Mouse (Mus musculus): ENCODE measurements at regions not wholly inside any gene's neighbourhood (a gene's known extent, or its start where the extent isn't known, plus 50 kb on each side); places are given as distances from the start of the nearest gene placed in this dataset.

DNA sequence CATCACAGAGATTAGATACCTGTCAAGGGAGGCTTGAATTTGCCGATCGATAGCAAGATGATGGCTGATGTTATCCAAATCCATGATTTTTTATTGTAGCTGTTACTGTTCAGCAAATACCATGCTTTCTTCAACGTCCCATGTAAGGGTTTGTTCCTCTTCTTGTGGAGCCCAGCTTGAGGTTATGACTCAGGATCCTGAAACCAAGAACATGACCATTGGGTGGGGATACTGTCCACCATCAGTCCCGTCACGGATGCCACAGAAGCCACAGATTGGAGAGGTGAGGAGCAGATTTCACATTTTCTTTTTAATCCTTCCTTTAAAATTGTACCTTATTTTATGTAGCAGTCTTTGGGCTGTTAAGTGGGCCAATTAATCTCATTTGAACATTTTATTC lies 645.7 kb downstream of the Pard3 start:
- no peaks in the 10 kb centered on the region for H3K27me3 ChIP-seq (replicated peaks)
- H3K4me2 ChIP-seq: no peak overlapping the region

GRCm38 (mm10) chr8:127715097-127715496 lies 643.3 kb upstream of the Nrp1 start:
- H3K9ac ChIP-seq: no peak overlapping the region
- H3K9me3 ChIP-seq (replicated peaks): no peaks in the 10 kb centered on the region
- no peak overlapping the region for H3K27ac ChIP-seq (ENCODE audit: poor library complexity, severe bottlenecking)
- H3K36me3 ChIP-seq: no peaks in the 10 kb centered on the region
- peaks cover 6% of the 10 kb centered on the region for H3K4me1 ChIP-seq (replicated peaks)
- H3K4me2 ChIP-seq: no peak overlapping the region
- H3K27me3 ChIP-seq (replicated peaks): no peaks in the 10 kb centered on the region
- no peak for ATAC-seq (ENCODE audit: insufficient number of reproducible peaks, low FRiP score)
- 90% methylated on average over 1 of the region's 1 CpGs for WGBS
- no peak overlapping the region for H3K4me3 ChIP-seq

More for the DNA sequence above, 645.7 kb downstream of the Pard3 start:
- Histone ChIP-seq H3K27ac (ENCODE audit: poor library complexity, severe bottlenecking) (no peak overlapping the region), H3K36me3 (no peaks in the 10 kb centered on the region), H3K9ac (no peak overlapping the region), H3K9me3 (replicated peaks) (no peaks in the 10 kb centered on the region), H3K4me1 (replicated peaks) (0 out of 2 replicates have a peak, but pooled peaks cover 2% of the 10 kb centered on the region), H3K4me3 (no peak overlapping the region)
- 87% methylated on average over 5 of the region's 5 CpGs for WGBS
- ATAC-seq (ENCODE audit: insufficient number of reproducible peaks, low FRiP score): no peak

DNA sequence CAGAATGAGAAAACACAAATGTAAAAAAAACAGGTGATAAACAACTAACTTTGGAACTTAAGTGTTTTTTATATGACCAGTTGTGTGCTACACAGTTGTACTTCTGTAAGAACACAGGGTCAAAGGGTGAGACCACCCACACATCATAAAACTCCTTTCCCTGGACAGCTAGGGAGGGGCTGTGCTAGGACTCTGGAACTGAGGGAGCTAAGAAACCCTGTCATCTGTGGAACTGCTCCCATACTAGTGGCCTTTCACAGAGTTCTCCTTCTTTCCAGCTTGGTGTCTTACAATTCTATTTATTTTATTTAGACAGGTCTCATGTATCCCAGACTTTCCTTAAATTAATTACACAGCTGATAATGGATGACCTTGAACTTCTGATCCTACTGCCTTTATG lies 640.4 kb upstream of the Nrp1 start:
- Histone ChIP-seq H3K4me2 (no peak overlapping the region), H3K9me3 (replicated peaks) (no peaks in the 10 kb centered on the region), H3K27ac (ENCODE audit: poor library complexity, severe bottlenecking) (no peak overlapping the region), H3K4me1 (replicated peaks) (peaks cover 27% of the 10 kb centered on the region), H3K36me3 (no peaks in the 10 kb centered on the region), H3K4me3 (no peak overlapping the region), H3K9ac (no peak overlapping the region), H3K27me3 (replicated peaks) (no peaks in the 10 kb centered on the region)
- no peak for ATAC-seq (ENCODE audit: insufficient number of reproducible peaks, low FRiP score)

DNA sequence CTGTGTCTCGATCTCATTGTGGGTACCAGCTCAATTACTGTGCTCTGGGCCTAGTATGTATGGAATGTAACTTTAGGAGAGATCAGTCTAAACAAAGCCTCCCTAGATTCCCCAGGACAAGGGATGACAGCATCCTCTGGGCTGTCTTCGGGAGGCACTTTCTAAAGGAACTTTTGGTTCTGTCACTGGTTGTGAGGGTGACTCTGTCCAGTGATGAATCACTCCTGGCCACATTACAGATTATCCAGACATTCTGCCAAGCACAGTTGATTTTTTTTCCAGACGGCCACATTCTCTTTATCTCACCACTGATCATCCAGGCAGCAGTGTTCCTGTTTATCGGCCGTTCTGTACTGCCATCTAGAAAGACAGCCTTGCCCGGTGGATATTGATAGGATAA lies 638.5 kb upstream of the Nrp1 start:
- Histone ChIP-seq H3K4me3 (no peak overlapping the region), H3K9ac (no peak overlapping the region), H3K9me3 (replicated peaks) (no peaks in the 10 kb centered on the region), H3K36me3 (no peaks in the 10 kb centered on the region), H3K27me3 (replicated peaks) (no peaks in the 10 kb centered on the region), H3K4me1 (replicated peaks) (peaks cover 27% of the 10 kb centered on the region), H3K4me2 (peak overlapping the region; percentile 51), H3K27ac (ENCODE audit: poor library complexity, severe bottlenecking) (no peak overlapping the region)
- no peak for ATAC-seq (ENCODE audit: insufficient number of reproducible peaks, low FRiP score)
- WGBS: 11% methylated on average over 6 of the region's 6 CpGs

GRCm38 (mm10) chr8:127720593-127721290 lies 637.7 kb upstream of the Nrp1 start:
- no peaks in the 10 kb centered on the region for H3K27me3 ChIP-seq (replicated peaks)
- peaks cover 27% of the 10 kb centered on the region for H3K4me1 ChIP-seq (replicated peaks)
- no peaks in the 10 kb centered on the region for H3K36me3 ChIP-seq
- no peaks in the 10 kb centered on the region for H3K9me3 ChIP-seq (replicated peaks)
- peak overlapping the region; percentile 51 for H3K4me2 ChIP-seq
- ATAC-seq (ENCODE audit: insufficient number of reproducible peaks, low FRiP score): 0 out of 2 replicates have a peak, but pooled peaks have one; percentile 59
- no peak overlapping the region for H3K9ac ChIP-seq
- H3K4me3 ChIP-seq: no peak overlapping the region
- WGBS: 9% methylated on average over 6 of the region's 6 CpGs
- H3K27ac ChIP-seq (ENCODE audit: poor library complexity, severe bottlenecking): no peak overlapping the region

DNA sequence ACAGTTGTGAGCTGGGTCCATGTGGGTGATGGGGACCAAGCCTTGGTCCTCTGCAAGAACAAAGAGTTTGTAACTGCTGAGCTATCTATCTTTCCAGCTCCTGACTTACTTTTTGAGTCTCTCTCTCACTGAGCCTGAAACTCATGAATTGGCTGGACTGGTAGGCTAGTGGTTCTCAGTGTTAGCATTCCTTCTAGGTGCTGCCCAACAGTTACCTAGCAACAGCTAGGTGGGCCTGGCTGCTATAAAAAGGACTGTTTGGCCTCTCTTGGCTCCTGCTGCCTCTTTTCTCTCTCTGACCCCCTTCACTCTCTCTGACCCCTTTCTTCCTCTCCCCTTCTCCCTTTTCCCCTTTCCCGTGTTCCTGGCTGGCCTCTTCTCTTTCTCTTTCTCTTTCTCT lies 636.8 kb upstream of the Nrp1 start:
- no peak overlapping the region for H3K4me3 ChIP-seq
- no peaks in the 10 kb centered on the region for H3K36me3 ChIP-seq
- no peaks in the 10 kb centered on the region for H3K27me3 ChIP-seq (replicated peaks)
- H3K9me3 ChIP-seq (replicated peaks): 0 out of 2 replicates have a peak, but pooled peaks cover 2% of the 10 kb centered on the region
- ATAC-seq (ENCODE audit: insufficient number of reproducible peaks, low FRiP score): no peak
- peaks cover 27% of the 10 kb centered on the region for H3K4me1 ChIP-seq (replicated peaks)
- 57% methylated on average over 1 of the region's 1 CpGs for WGBS
- H3K9ac ChIP-seq: no peak overlapping the region
- H3K4me2 ChIP-seq: no peak overlapping the region
- no peak overlapping the region for H3K27ac ChIP-seq (ENCODE audit: poor library complexity, severe bottlenecking)

DNA sequence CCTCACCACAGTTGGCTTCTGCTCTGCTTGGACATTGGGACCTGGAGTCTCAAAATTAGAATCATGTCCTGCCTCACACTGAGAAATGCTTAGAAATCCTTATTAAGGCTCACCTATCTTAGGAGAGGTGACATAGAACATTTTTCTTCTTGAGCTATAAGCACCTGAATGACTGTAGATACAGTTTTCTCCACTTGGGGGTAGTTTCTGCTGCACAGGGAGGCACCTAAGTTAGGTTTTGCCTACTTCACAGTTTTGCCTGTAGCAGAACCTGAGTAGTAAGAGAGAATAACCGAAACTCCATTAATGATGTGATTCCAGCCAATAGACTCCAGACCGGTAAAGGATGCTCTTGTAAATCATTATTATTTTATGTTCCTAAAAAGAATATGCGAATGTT lies 624.3 kb upstream of the Nrp1 start:
- ATAC-seq (ENCODE audit: insufficient number of reproducible peaks, low FRiP score): no peak
- peaks cover 5% of the 10 kb centered on the region; the same call in 1 of the 2 replicates for H3K4me1 ChIP-seq (replicated peaks)
- no peak overlapping the region for H3K4me2 ChIP-seq
- no peaks in the 10 kb centered on the region for H3K27me3 ChIP-seq (replicated peaks)
- H3K4me3 ChIP-seq: no peak overlapping the region
- H3K36me3 ChIP-seq: no peaks in the 10 kb centered on the region
- WGBS: 81% methylated on average over 3 of the region's 3 CpGs
- H3K9me3 ChIP-seq (replicated peaks): no peaks in the 10 kb centered on the region
- H3K27ac ChIP-seq (ENCODE audit: poor library complexity, severe bottlenecking): no peak overlapping the region
- no peak overlapping the region for H3K9ac ChIP-seq

GRCm38 (mm10) chr8:127742236-127742635 lies 616.2 kb upstream of the Nrp1 start:
- Histone ChIP-seq H3K27me3 (replicated peaks) (no peaks in the 10 kb centered on the region), H3K9ac (no peak overlapping the region), H3K4me3 (no peak overlapping the region), H3K4me2 (no peak overlapping the region), H3K36me3 (no peaks in the 10 kb centered on the region), H3K9me3 (replicated peaks) (no peaks in the 10 kb centered on the region), H3K27ac (ENCODE audit: poor library complexity, severe bottlenecking) (no peak overlapping the region), H3K4me1 (replicated peaks) (no peaks in the 10 kb centered on the region)
- WGBS: 81% methylated on average over 6 of the region's 6 CpGs
- ATAC-seq (ENCODE audit: insufficient number of reproducible peaks, low FRiP score): no peak

DNA sequence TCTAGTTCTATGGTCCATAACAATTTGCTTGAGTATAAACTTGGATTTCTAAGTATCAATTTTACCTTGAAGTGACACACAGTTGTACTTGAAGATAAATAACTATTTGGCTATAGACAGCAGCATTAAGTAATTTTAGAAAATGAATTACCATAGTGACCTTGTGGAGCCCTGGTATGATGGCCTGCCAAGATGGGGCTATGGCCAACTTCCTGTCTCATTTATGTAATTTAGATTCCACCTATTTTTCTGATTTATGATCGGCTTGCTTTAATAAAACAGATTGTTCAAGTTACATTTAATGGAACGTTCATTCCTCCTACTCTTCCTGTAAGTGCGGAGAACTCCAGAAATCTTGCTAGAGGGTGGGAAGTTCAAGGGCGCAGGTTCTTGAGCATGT lies 613.2 kb upstream of the Nrp1 start:
- no peak overlapping the region for H3K4me3 ChIP-seq
- no peak for ATAC-seq (ENCODE audit: insufficient number of reproducible peaks, low FRiP score)
- 85% methylated on average over 4 of the region's 4 CpGs for whole genome bisulfite sequencing
- no peaks in the 10 kb centered on the region for H3K9me3 ChIP-seq (replicated peaks)
- no peaks in the 10 kb centered on the region for H3K4me1 ChIP-seq (replicated peaks)
- H3K9ac ChIP-seq: no peak overlapping the region
- no peaks in the 10 kb centered on the region for H3K27me3 ChIP-seq (replicated peaks)
- no peaks in the 10 kb centered on the region for H3K36me3 ChIP-seq
- no peak overlapping the region for H3K4me2 ChIP-seq
- no peak overlapping the region for H3K27ac ChIP-seq (ENCODE audit: poor library complexity, severe bottlenecking)

DNA sequence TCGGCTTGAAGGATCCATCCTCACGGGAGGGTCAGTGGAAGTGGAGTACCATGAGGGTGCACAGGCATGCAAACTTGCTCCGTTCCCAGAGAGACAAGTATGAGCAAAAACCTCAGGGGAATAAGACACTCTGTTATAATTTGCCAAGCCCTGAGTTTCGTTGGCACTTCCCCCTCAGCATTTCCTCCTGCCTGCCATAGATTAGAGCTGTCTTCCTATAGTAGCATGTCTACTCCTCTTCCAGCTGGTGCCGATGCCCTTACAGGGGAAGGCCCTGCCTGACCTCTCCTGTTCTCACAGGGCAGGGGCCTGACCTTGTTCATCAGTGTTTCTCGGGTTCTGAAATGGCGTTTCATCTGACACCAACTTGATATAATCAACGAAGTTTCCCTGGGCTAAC lies 611.9 kb upstream of the Nrp1 start:
- Histone ChIP-seq H3K27ac (ENCODE audit: poor library complexity, severe bottlenecking) (no peak overlapping the region), H3K4me2 (no peak overlapping the region), H3K9ac (no peak overlapping the region), H3K9me3 (replicated peaks) (no peaks in the 10 kb centered on the region), H3K36me3 (no peaks in the 10 kb centered on the region), H3K4me3 (no peak overlapping the region), H3K4me1 (replicated peaks) (no peaks in the 10 kb centered on the region), H3K27me3 (replicated peaks) (no peaks in the 10 kb centered on the region)
- ATAC-seq (ENCODE audit: insufficient number of reproducible peaks, low FRiP score): no peak
- 70% methylated on average over 8 of the region's 8 CpGs for WGBS

- no peak for ATAC-seq (ENCODE audit: insufficient number of reproducible peaks, low FRiP score)
- H3K9ac ChIP-seq: no peak overlapping the region
- H3K27me3 ChIP-seq (replicated peaks): no peaks in the 10 kb centered on the region
- no peaks in the 10 kb centered on the region for H3K36me3 ChIP-seq
- no peak overlapping the region for H3K27ac ChIP-seq (ENCODE audit: poor library complexity, severe bottlenecking)
- 0 out of 2 replicates have a peak, but pooled peaks cover 5% of the 10 kb centered on the region for H3K4me1 ChIP-seq (replicated peaks)
- H3K4me2 ChIP-seq: no peak overlapping the region
- no peaks in the 10 kb centered on the region for H3K9me3 ChIP-seq (replicated peaks)
- H3K4me3 ChIP-seq: no peak overlapping the region
- WGBS: 67% methylated on average over 5 of the region's 5 CpGs
Measured at GRCm38 (mm10) chr8:127752871-127753270, 605.5 kb upstream of the Nrp1 start.

All from heart, embryonic 12.5 days (tissue).